Mouse (Mus musculus) megakaryocyte, embryonic 14.5 days (primary cell): ENCODE measurements around the gene Ppp1r3g.

Experiments used
- FLI1 ChIP-seq: IDR thresholded peaks from 2 replicates; pipeline ENCODE4 v1.6.1; 2012; ENCODE audit warnings: low read length, inconsistent platforms, mixed read lengths
- GATA1 ChIP-seq: IDR thresholded peaks from 3 replicates; pipeline ENCODE4 v1.6.1; 2012; ENCODE audit warnings: mixed read lengths, low read length, inconsistent platforms, borderline replicate concordance

DNA sequence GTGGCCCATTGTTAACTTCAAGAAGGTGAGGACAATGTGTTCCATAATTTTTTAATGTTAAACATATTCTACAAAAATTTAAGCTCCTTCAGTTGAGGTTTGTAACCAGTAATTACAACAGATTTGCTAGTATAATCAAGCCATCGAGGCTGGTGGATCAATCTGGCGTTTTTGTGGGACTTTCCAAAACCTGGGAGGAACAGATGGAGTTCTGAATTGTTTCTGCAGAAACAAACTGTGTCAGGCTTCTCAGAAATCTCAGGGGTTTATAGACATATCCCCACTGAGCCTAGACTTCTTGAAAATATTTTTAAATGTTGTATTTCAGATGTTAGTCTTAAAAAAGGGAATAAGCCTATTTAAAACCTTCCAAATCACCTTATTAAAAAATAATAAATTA lies 20.6 kb upstream of the Ppp1r3g start:
- TF ChIP-seq FLI1 (no peak), GATA1 (no peak)
